Mouse (Mus musculus): Measurements from ENCODE around the gene Rps6kb1. TPM values are rescaled to one million over a fixed set of nuclear protein-coding genes. Genes with fewer than 3 reads are reported as not detected.

The Rps6kb1 gene
- polyA plus RNA-seq, 1 experiment from 2014 or later = 55.9 TPM

DNA sequence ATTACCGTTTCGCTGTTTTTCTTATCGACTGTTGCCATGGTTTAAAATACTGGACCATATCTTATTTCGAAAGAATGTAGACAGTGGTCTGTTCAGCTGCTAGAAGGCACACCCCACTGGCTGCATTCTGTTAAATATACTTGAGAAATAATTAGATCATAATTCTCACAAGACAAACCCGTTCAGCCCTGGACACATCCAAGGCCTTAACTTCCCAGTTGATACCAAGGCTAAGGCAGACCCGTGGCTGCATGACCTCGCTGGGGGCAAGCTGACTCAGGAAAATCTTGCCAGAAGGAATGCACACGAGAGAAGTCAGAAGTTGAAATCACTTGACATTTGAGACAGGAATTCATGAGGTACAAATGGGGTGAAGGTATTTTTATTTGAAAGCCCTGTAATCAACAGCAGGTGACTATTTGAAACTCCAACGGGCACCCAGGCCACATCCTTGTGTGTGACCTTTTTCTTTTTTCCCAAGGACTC lies 25.7 kb upstream of the Rps6kb1 start:
- no peak overlapping the region for H3K9ac ChIP-seq (replicated peaks)
- no peak overlapping the region for H3K27ac ChIP-seq (replicated peaks)
- WGBS = 72% methylated on average over 9 of the region's 9 CpGs
- H3K27me3 ChIP-seq (replicated peaks) = no peaks in the 10 kb centered on the region
- H3K4me2 ChIP-seq = no peak overlapping the region
- H3K9me3 ChIP-seq (replicated peaks) = no peaks in the 10 kb centered on the region
- peaks cover 6% of the 10 kb centered on the region for H3K4me1 ChIP-seq
- H3K36me3 ChIP-seq = no peaks in the 10 kb centered on the region
- H3K4me3 ChIP-seq (replicated peaks) = no peak overlapping the region
- ATAC-seq (ENCODE audit: low FRiP score) = no peak

DNA sequence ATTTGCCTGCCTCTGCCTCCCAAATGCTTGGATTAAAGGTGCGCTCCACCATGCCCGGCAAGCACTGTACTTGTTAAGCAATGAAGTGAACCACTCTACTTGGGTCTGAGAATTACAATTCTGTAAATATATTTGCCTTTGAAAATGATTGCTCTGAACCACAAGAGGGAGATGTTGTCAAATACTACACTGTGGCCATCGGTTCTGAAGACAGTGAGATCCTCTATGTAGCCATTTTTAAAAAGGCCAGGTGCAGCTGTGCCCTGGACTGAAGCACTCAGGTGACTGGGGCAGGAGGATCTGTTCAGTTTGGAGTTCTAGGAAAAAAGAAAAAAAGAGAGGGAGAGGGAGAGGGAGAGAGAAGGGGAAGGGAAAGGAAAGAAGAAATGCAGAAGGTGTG lies 23.8 kb upstream of the Rps6kb1 start:
- ATAC-seq (ENCODE audit: low FRiP score) = no peak
- H3K9ac ChIP-seq (replicated peaks) = no peak overlapping the region

DNA sequence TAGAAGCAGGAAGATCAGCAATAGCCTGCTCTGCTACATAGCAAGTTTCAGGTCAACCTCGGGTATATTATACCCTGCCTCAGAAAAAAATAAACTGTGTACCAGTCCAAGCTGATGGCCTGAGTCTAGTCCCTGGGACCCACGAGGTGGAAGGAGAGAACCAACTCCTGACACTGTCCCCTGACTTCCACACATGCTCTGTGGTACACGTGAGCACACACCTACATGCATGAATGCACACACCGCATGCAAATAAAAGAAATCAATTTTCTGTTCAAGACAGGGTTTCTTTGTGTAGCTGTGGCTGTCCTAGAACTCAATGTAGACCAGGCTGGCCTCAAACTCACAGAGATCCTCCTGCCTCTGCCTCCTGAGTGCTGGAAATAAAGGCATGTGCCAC lies 13.7 kb upstream of the Rps6kb1 start:
- ATAC-seq (ENCODE audit: low FRiP score) = no peak
- Histone ChIP-seq H3K27ac (replicated peaks) (no peak overlapping the region), H3K27me3 (replicated peaks) (no peaks in the 10 kb centered on the region), H3K36me3 (peaks cover 13% of the 10 kb centered on the region), H3K9ac (replicated peaks) (no peak overlapping the region), H3K9me3 (replicated peaks) (no peaks in the 10 kb centered on the region), H3K4me3 (replicated peaks) (no peak overlapping the region), H3K4me1 (no peaks in the 10 kb centered on the region), H3K4me2 (no peak overlapping the region)
- 91% methylated on average over 4 of the region's 4 CpGs for WGBS

More for the DNA sequence above, 23.8 kb upstream of the Rps6kb1 start:
- 75% methylated on average over 3 of the region's 3 CpGs for WGBS
- H3K9me3 ChIP-seq (replicated peaks) = no peaks in the 10 kb centered on the region
- H3K4me3 ChIP-seq (replicated peaks) = no peak overlapping the region
- no peak overlapping the region for H3K4me2 ChIP-seq
- H3K4me1 ChIP-seq = peaks cover 6% of the 10 kb centered on the region
- no peaks in the 10 kb centered on the region for H3K36me3 ChIP-seq
- no peaks in the 10 kb centered on the region for H3K27me3 ChIP-seq (replicated peaks)
- no peak overlapping the region for H3K27ac ChIP-seq (replicated peaks)

DNA sequence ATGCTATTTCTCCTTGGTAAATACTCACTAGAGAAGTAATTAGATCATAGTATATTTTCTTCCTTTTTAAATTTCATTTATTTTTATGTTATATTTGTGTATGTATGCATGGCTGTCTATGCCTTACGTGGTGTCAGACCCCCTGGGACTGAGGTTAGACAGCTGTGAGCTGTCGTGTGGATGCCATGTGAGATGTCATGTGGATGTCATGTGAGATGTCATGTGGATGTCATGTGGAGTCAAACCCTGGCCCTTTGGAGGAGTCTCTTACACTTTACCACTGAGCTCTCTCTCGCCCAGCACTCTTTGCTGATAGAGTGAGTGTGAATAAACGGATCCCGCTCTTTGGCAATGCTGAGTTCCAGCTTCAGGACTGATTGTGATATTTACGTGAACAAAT lies 8.9 kb upstream of the Rps6kb1 start:
- ATAC-seq (ENCODE audit: low FRiP score) = no peak
- no peaks in the 10 kb centered on the region for H3K4me1 ChIP-seq

DNA sequence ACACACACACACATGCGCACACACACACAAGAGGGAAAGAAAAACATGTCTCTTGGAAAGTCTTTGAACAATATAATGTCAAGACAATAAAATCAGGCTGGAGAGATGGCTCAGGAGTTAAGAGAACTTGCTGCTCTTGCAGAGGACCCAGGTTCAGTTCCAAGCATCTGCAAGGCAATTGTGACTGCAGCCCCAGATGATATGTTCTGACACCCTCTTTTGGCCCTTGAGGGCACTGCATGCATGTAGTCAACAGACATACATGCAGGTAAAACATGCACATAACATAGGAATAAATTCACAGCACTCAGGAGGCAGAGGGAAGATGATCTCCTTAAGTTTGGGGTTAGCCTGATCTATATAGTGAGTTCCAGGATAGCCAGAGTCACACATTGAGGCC lies 2.8 kb upstream of the Rps6kb1 start:
- Histone ChIP-seq H3K4me2 (no peak overlapping the region), H3K9ac (replicated peaks) (no peak overlapping the region), H3K27me3 (replicated peaks) (no peaks in the 10 kb centered on the region), H3K9me3 (replicated peaks) (no peaks in the 10 kb centered on the region), H3K36me3 (peaks cover 9% of the 10 kb centered on the region; the same call in 1 of the 2 replicates), H3K4me1 (peaks cover 20% of the 10 kb centered on the region), H3K4me3 (replicated peaks) (no peak overlapping the region), H3K27ac (replicated peaks) (no peak overlapping the region)
- ATAC-seq (ENCODE audit: low FRiP score) = no peak
- WGBS = 100% methylated on average over 1 of the region's 1 CpGs

More for the DNA sequence above, 8.9 kb upstream of the Rps6kb1 start:
- Histone ChIP-seq H3K36me3 (peaks cover 14% of the 10 kb centered on the region), H3K27ac (replicated peaks) (no peak overlapping the region), H3K9me3 (replicated peaks) (no peaks in the 10 kb centered on the region), H3K9ac (replicated peaks) (no peak overlapping the region), H3K4me3 (replicated peaks) (no peak overlapping the region), H3K4me2 (no peak overlapping the region), H3K27me3 (replicated peaks) (no peaks in the 10 kb centered on the region)
- 88% methylated on average over 6 of the region's 6 CpGs for WGBS

DNA sequence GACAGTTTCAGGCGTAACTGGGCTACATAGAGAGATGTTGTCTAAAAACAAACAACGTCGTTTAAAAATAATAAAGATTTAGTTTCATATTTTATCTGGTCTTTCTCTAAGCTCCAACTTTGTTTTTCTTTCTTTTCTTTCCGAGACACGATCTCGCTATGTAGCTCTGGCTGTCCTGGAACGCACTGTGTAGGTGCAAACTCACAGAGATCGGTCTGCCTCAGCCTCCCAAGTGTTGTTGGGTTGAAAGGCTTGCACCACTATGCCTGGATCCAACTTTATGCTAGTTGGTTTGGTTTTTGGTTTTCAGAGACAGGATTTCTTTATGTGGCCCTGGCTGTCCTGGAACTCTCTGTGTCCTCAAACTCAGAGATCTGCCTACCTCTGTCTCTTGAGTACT lies 951 bp upstream of the Rps6kb1 start:
- H3K27me3 ChIP-seq (replicated peaks) = no peaks in the 10 kb centered on the region
- H3K36me3 ChIP-seq = peaks cover 9% of the 10 kb centered on the region; the same call in 1 of the 2 replicates
- peak overlapping the region; percentile 92 for H3K4me3 ChIP-seq (replicated peaks)
- H3K4me2 ChIP-seq = peak overlapping the region; percentile 65
- H3K27ac ChIP-seq (replicated peaks) = peak overlapping the region; percentile 48; the same call in 1 of the 2 replicates
- no peaks in the 10 kb centered on the region for H3K9me3 ChIP-seq (replicated peaks)
- 83% methylated on average over 8 of the region's 8 CpGs for WGBS
- H3K4me1 ChIP-seq = peaks cover 28% of the 10 kb centered on the region
- ATAC-seq (ENCODE audit: low FRiP score) = no peak
- H3K9ac ChIP-seq (replicated peaks) = peak overlapping the region; percentile 41; the same call in 1 of the 2 replicates

DNA sequence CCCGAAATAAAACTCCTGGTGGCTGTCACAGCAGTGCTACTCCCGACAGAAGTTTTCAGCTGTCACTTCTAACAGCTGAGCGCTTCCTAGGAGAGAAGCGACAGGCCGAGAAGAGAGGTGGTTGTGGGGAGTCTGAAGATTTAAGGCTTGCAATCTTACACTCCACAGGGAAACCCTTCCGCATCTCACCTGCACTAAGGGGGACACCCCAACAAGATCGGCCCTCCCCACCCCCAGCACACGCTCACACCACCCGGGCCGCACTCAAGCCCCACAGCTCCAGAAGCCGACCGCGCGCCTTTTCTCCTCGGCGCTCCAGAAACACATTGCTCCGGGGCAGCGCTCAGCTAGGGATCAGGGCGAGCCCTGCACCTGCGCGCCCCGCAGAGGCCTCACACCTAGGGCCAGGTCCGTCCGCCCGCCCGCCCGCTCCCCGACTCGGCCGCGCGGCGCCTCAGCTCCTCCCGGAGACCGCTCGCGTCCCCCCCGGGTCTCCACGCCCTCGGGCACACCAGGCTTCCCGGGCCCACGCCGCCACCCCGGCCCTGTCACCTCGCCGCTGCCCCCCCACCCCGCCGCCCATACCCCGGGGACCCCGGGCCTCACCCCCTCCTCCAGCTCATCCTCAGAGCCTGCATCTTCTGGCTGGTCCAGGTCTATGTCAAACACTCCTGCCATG lies 506 bp downstream of the Rps6kb1 start:
- Histone ChIP-seq H3K36me3 (no peaks in the 10 kb centered on the region), H3K27ac (replicated peaks) (peak overlapping the region; percentile 91), H3K4me1 (peaks cover 28% of the 10 kb centered on the region), H3K4me3 (replicated peaks) (peak overlapping the region; percentile 92), H3K27me3 (replicated peaks) (no peaks in the 10 kb centered on the region), H3K4me2 (peak overlapping the region; percentile 65), H3K9ac (replicated peaks) (peak overlapping the region; percentile 91), H3K9me3 (replicated peaks) (no peaks in the 10 kb centered on the region)
- under 1% methylated on average over 49 of the region's 50 CpGs for WGBS
- peak; percentile 84 for ATAC-seq (ENCODE audit: low FRiP score)

DNA sequence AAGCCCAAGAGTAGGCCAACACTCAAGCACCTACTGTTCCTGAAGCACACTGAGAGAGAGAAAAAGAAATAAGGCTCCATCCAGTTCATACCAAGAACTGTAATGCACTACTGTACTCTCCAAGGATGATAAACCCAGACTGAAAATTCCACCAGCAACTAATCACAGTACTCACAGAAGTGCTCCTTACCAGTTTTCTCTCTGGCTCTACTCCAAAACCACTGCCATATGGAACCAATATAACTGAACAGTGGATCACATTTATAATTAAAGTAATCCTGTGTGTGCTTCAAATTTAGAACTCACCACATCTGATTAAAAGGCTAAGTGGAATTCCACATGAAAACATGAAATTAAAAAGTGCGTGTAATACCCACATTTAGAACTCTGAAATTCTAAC lies 1.8 kb downstream of the Rps6kb1 start:
- no peak overlapping the region for H3K4me3 ChIP-seq (replicated peaks)
- H3K4me2 ChIP-seq = peak overlapping the region; percentile 65
- no peak for ATAC-seq (ENCODE audit: low FRiP score)
- H3K9ac ChIP-seq (replicated peaks) = no peak overlapping the region
- WGBS = 88% methylated on average over 1 of the region's 1 CpGs
- peaks cover 28% of the 10 kb centered on the region for H3K4me1 ChIP-seq
- H3K27ac ChIP-seq (replicated peaks) = no peak overlapping the region
- H3K36me3 ChIP-seq = no peaks in the 10 kb centered on the region
- H3K27me3 ChIP-seq (replicated peaks) = no peaks in the 10 kb centered on the region
- H3K9me3 ChIP-seq (replicated peaks) = no peaks in the 10 kb centered on the region

DNA sequence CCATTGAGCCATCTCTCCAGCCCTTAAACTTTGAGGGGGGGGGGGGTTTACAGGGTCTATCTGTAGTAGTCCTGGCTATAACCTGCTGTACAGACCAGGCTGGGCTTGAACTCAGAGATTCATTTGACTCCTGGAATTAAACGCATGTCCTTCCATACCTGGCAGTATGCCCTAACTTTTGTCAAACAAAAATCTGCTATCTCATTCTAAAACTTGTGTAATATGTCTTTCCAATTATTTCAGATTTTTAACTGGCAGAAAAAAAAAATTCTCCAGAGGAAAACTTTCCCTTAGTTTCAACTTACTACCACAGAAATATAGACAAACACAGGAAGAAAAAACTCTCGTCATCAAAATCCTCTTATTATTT lies 4.1 kb downstream of the Rps6kb1 start:
- no peak for ATAC-seq (ENCODE audit: low FRiP score)
- H3K27ac ChIP-seq (replicated peaks) = no peak overlapping the region

DNA sequence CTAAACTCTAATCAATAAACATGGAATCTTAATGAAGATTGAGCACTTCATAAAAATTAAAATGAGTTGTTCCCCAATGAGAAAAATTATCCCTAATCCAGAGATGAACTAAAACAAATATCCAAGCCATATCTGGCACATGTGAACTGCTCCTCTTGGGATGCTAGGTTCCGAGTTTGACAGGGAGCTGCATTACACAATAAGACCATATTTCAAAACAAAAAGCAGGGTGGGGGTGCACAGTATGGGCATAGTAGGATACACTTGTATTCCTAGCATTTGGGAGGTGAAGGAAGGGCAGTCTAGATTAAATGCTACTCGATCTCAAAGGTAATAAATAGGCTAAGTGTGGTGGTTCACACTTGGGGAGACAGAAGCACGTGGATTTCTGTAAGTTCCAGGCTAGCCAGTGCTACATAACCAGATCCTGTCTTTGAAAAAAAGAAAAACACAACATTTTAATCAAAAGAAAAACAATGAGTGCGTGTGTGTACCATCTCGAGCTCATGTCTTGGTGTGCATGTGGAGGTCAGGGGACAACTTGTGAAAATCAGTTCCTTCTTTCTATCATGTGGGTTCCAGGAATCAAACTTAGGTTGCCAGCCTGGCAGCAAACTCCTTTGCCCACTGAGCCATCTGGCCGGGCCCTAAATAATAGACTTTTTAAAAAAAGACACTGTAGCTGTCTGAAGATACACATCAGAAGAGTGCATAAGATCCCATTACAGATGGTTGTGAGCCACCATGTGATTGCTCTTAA lies 4.7 kb downstream of the Rps6kb1 start:
- Histone ChIP-seq H3K4me2 (no peak overlapping the region), H3K27me3 (replicated peaks) (no peaks in the 10 kb centered on the region), H3K36me3 (no peaks in the 10 kb centered on the region), H3K9ac (replicated peaks) (no peak overlapping the region), H3K4me3 (replicated peaks) (no peak overlapping the region), H3K27ac (replicated peaks) (no peak overlapping the region), H3K9me3 (replicated peaks) (no peaks in the 10 kb centered on the region), H3K4me1 (peaks cover 21% of the 10 kb centered on the region)
- WGBS = 89% methylated on average over 6 of the region's 6 CpGs
- ATAC-seq (ENCODE audit: low FRiP score) = no peak

More for the DNA sequence above, 4.1 kb downstream of the Rps6kb1 start:
- Histone ChIP-seq H3K4me1 (peaks cover 24% of the 10 kb centered on the region), H3K4me3 (replicated peaks) (no peak overlapping the region), H3K36me3 (no peaks in the 10 kb centered on the region), H3K27me3 (replicated peaks) (no peaks in the 10 kb centered on the region), H3K4me2 (no peak overlapping the region), H3K9ac (replicated peaks) (no peak overlapping the region), H3K9me3 (replicated peaks) (no peaks in the 10 kb centered on the region)
- 97% methylated on average over 2 of the region's 2 CpGs for WGBS

DNA sequence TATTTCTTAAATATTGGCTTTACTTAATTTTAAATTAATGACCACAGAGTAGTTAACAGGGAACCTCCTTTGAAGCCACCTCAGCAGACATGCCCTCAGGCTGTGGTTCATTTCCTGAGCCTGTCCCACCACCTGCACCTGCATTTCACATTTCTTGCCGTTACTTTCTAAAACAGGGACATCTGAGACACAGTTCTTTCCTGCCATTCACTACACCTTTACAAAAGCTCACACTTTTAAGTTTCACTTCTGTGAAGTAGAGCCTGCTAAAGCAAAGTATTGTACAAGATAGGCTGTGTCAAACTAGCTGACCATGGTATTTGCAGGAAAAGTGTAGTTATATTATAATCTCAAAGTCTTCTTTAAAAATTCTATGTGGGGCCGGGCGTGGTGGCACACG lies 5.8 kb downstream of the Rps6kb1 start:
- no peak overlapping the region for H3K4me3 ChIP-seq (replicated peaks)
- H3K27me3 ChIP-seq (replicated peaks) = no peaks in the 10 kb centered on the region

More for the DNA sequence above, 5.8 kb downstream of the Rps6kb1 start:
- Histone ChIP-seq H3K9me3 (replicated peaks) (no peaks in the 10 kb centered on the region), H3K4me2 (no peak overlapping the region), H3K4me1 (peaks cover 20% of the 10 kb centered on the region), H3K9ac (replicated peaks) (no peak overlapping the region), H3K27ac (replicated peaks) (no peak overlapping the region), H3K36me3 (peaks cover 5% of the 10 kb centered on the region; the same call in 1 of the 2 replicates)
- 97% methylated on average over 4 of the region's 4 CpGs for WGBS
- ATAC-seq (ENCODE audit: low FRiP score) = no peak

All from neural tube, embryonic 15.5 days (tissue).